Mouse (Mus musculus): ENCODE measurements around the gene Psen2. TPM values are rescaled to one million over a fixed set of nuclear protein-coding genes. Genes with fewer than 3 reads are reported as not detected.
A peak's percentile ranks its signal among the peaks of the same experiment; 100 is the strongest.

The Psen2 gene
- polyA plus RNA-seq, 1 experiment from 2014 or later: 7.9 TPM

GRCm38 (mm10) chr1:180199715-180200050 lies 63.6 kb downstream of the Psen2 start:
- Histone ChIP-seq H3K4me2 (no peak overlapping the region), H3K4me1 (ENCODE audit: insufficient read depth) (peaks cover 8% of the 10 kb centered on the region; the same call in 1 of the 2 replicates), H3K36me3 (ENCODE audit: insufficient read depth) (no peaks in the 10 kb centered on the region), H3K27me3 (ENCODE audit: insufficient read depth, low read length) (no peaks in the 10 kb centered on the region), H3K9me3 (ENCODE audit: low read depth, low read length) (no peaks in the 10 kb centered on the region), H3K4me3 (ENCODE audit: low read depth, low read length) (no peak overlapping the region), H3K27ac (ENCODE audit: low read depth) (no peak overlapping the region), H3K9ac (no peak overlapping the region)
- TF ChIP-seq CTCF (IDR thresholded peaks at IDR 0.05; ENCODE audit: low read depth): no peak
- ATAC-seq (ENCODE audit: insufficient read depth): no peak
- no peak for DNase-seq
- 58% methylated on average over 4 of the region's 4 CpGs for WGBS

GRCm38 (mm10) chr1:180198959-180199714 lies 64.1 kb downstream of the Psen2 start, which contains the start of gene Coq8a:
Gene Coq8a (minus strand): TSS chr1:180199602.
- WGBS: 53% methylated on average over 4 of the region's 4 CpGs
- H3K27ac ChIP-seq (ENCODE audit: low read depth): no peak within 1 kb of the TSS
- H3K4me1 ChIP-seq (ENCODE audit: insufficient read depth): peaks cover 8% of the 10 kb centered on the region; the same call in 1 of the 2 replicates
- DNase-seq (no peak), ATAC-seq (ENCODE audit: insufficient read depth) (no peak)
- no peak for TF ChIP-seq CTCF (IDR thresholded peaks at IDR 0.05; ENCODE audit: low read depth)
- no peaks in the 10 kb centered on the region for H3K9me3 ChIP-seq (ENCODE audit: low read depth, low read length)
- no peaks in the 10 kb centered on the region for H3K27me3 ChIP-seq (ENCODE audit: insufficient read depth, low read length)
- H3K36me3 ChIP-seq (ENCODE audit: insufficient read depth): no peaks in the 10 kb centered on the region
- H3K4me2 ChIP-seq: no peak within 1 kb of the TSS
- H3K4me3 ChIP-seq (ENCODE audit: low read depth, low read length): no peak within 1 kb of the TSS
- no peak within 1 kb of the TSS for H3K9ac ChIP-seq

GRCm38 (mm10) chr1:180197956-180198355 lies 65.3 kb downstream of the Psen2 start:
- H3K4me1 ChIP-seq (ENCODE audit: insufficient read depth): peaks cover 8% of the 10 kb centered on the region; the same call in 1 of the 2 replicates
- H3K9me3 ChIP-seq (ENCODE audit: low read depth, low read length): no peaks in the 10 kb centered on the region
- H3K4me3 ChIP-seq (ENCODE audit: low read depth, low read length): no peak overlapping the region
- no peak overlapping the region for H3K27ac ChIP-seq (ENCODE audit: low read depth)
- H3K4me2 ChIP-seq: no peak overlapping the region
- H3K36me3 ChIP-seq (ENCODE audit: insufficient read depth): no peaks in the 10 kb centered on the region
- no peak for ATAC-seq (ENCODE audit: insufficient read depth)
- no peak for DNase-seq
- H3K9ac ChIP-seq: no peak overlapping the region
- WGBS: 55% methylated on average over 3 of the region's 3 CpGs
- TF ChIP-seq CTCF (IDR thresholded peaks at IDR 0.05; ENCODE audit: low read depth): no peak
- H3K27me3 ChIP-seq (ENCODE audit: insufficient read depth, low read length): no peaks in the 10 kb centered on the region

- no peaks in the 10 kb centered on the region for H3K27me3 ChIP-seq (ENCODE audit: insufficient read depth, low read length)
- no peak for TF ChIP-seq CTCF (IDR thresholded peaks at IDR 0.05; ENCODE audit: low read depth)
- H3K4me1 ChIP-seq (ENCODE audit: insufficient read depth): peaks cover 8% of the 10 kb centered on the region; the same call in 1 of the 2 replicates
- no peak overlapping the region for H3K27ac ChIP-seq (ENCODE audit: low read depth)
- peak overlapping the region; percentile 32; the same call in 1 of the 2 replicates for H3K9ac ChIP-seq
- 89% methylated on average over 9 of the region's 9 CpGs for WGBS
- H3K4me3 ChIP-seq (ENCODE audit: low read depth, low read length): peak overlapping the region; percentile 62; the same call in 1 of the 2 replicates
- H3K4me2 ChIP-seq: peak overlapping the region; percentile 98
- no peak for DNase-seq
- no peak for ATAC-seq (ENCODE audit: insufficient read depth)
- H3K9me3 ChIP-seq (ENCODE audit: low read depth, low read length): no peaks in the 10 kb centered on the region
- H3K36me3 ChIP-seq (ENCODE audit: insufficient read depth): no peaks in the 10 kb centered on the region
These were observed 66.7 kb downstream of the Psen2 start for GRCm38 (mm10) chr1:180196508-180196907.

- WGBS: 1% methylated on average over 57 of the region's 57 CpGs
- Histone ChIP-seq H3K9me3 (ENCODE audit: low read depth, low read length) (no peaks in the 10 kb centered on the region), H3K27me3 (ENCODE audit: insufficient read depth, low read length) (no peaks in the 10 kb centered on the region), H3K4me1 (ENCODE audit: insufficient read depth) (peaks cover 8% of the 10 kb centered on the region; the same call in 1 of the 2 replicates), H3K27ac (ENCODE audit: low read depth) (0 out of 2 replicates have a peak overlapping the region, but pooled peaks have one; percentile 27), H3K36me3 (ENCODE audit: insufficient read depth) (no peaks in the 10 kb centered on the region), H3K4me2 (peak overlapping the region; percentile 98), H3K9ac (peak overlapping the region; percentile 52), H3K4me3 (ENCODE audit: low read depth, low read length) (peak overlapping the region; percentile 62)
- peak; percentile 100 for ATAC-seq (ENCODE audit: insufficient read depth)
- TF ChIP-seq CTCF (IDR thresholded peaks at IDR 0.05; ENCODE audit: low read depth): no peak
- DNase-seq: peak; percentile 98
These were observed 67.4 kb downstream of the Psen2 start for GRCm38 (mm10) chr1:180195703-180196381.

- WGBS: 20% methylated on average over 9 of the region's 9 CpGs
- peak; percentile 55 for ATAC-seq (ENCODE audit: insufficient read depth)
These were observed 68.3 kb downstream of the Psen2 start for GRCm38 (mm10) chr1:180194781-180195471.

More at GRCm38 (mm10) chr1:180194781-180195471, 68.3 kb downstream of the Psen2 start:
- H3K4me1 ChIP-seq (ENCODE audit: insufficient read depth): peaks cover 8% of the 10 kb centered on the region; the same call in 1 of the 2 replicates
- no peaks in the 10 kb centered on the region for H3K36me3 ChIP-seq (ENCODE audit: insufficient read depth)
- TF ChIP-seq CTCF (IDR thresholded peaks at IDR 0.05; ENCODE audit: low read depth): no peak
- no peak overlapping the region for H3K27ac ChIP-seq (ENCODE audit: low read depth)
- no peaks in the 10 kb centered on the region for H3K9me3 ChIP-seq (ENCODE audit: low read depth, low read length)
- H3K4me2 ChIP-seq: peak overlapping the region; percentile 98
- peak; percentile 56 for DNase-seq
- peak overlapping the region; percentile 52 for H3K9ac ChIP-seq
- H3K4me3 ChIP-seq (ENCODE audit: low read depth, low read length): peak overlapping the region; percentile 62
- no peaks in the 10 kb centered on the region for H3K27me3 ChIP-seq (ENCODE audit: insufficient read depth, low read length)

All from lung, embryonic 14.5 days (tissue).